Mouse (Mus musculus): ENCODE data around the gene Tas2r122. TPM values are rescaled to one million over a fixed set of nuclear protein-coding genes. Genes with fewer than 3 reads are reported as not detected.
"Not testable (repeated sequence)": the region's sequence is repeated elsewhere in the genome, so short reads cannot be mapped to it uniquely, and the experiment has no call there.

Gene Tas2r122
- polyA plus RNA-seq (2015; fragmentation: Nextera tagmentation; extraction: Ambion mirVana), result not detected in 2 replicates

DNA sequence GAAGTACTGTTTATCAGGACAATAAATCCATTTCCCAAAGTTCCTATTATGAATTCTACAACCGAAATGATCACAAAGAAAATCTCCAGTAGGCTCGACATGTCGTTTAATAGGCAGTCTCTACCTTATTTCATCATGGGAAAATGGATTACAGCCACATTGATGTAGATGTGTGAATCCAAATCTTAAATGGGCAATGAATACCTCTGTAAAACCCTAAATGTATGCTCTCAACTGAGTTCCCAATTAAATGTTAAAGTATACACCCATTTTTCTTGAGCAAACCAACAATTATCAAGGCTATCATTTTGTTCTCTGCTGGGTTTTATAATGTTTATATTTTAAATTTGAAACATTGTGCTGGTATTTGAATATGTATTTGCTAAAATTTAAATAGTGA lies at the start of gene Tas2r122:
Tas2r122 (minus strand) TSS at position 101 of the 400 bp plus-strand sequence.
- no peak for ATAC-seq
- Histone ChIP-seq H3K9me3 (replicated peaks) (0 out of 2 replicates have a peak, but pooled peaks cover 14% of the 10 kb centered on the region), H3K4me2 (no peak within 1 kb of the TSS), H3K9ac (no peak within 1 kb of the TSS), H3K27me3 (no peaks in the 10 kb centered on the region), H3K4me1 (no peaks in the 10 kb centered on the region), H3K4me3 (no peak within 1 kb of the TSS), H3K27ac (no peak within 1 kb of the TSS), H3K36me3 (ENCODE audit: poor library complexity, severe bottlenecking) (no peaks in the 10 kb centered on the region)
- 88% methylated on average over 3 of the region's 3 CpGs for WGBS

DNA sequence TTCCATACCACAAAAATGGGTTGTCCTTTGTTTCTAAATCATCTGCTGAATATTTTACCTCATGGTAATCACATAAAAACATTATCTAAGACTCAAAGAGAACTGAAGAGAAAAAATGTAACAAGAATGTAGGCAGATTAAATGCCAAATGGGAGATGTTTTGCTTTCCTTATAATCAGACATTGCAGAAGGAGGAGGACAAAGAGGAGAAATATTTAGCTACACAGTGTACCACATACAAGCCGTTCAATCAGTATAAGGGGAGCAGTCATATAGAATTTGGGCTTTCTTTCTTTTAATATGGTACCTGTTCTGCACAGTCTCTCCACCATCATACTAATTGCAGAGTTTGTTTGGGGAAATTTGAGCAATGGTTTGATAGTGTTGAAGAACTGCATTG lies 42.7 kb upstream of the Tas2r122 start, which contains the start of gene Tas2r124:
Tas2r124 (plus strand) TSS at position 301 of the 400 bp plus-strand sequence.
- ATAC-seq, result no peak
- no peak within 1 kb of the TSS for H3K27ac ChIP-seq
- H3K4me1 ChIP-seq, result no peaks in the 10 kb centered on the region
- no peak within 1 kb of the TSS for H3K4me3 ChIP-seq
- H3K4me2 ChIP-seq, result no peak within 1 kb of the TSS
- H3K9me3 ChIP-seq (replicated peaks), result no peaks in the 10 kb centered on the region
- H3K36me3 ChIP-seq (ENCODE audit: poor library complexity, severe bottlenecking), result no peaks in the 10 kb centered on the region
- H3K27me3 ChIP-seq, result no peaks in the 10 kb centered on the region
- 77% methylated on average over 1 of the region's 1 CpGs for WGBS
- H3K9ac ChIP-seq, result no peak within 1 kb of the TSS

DNA sequence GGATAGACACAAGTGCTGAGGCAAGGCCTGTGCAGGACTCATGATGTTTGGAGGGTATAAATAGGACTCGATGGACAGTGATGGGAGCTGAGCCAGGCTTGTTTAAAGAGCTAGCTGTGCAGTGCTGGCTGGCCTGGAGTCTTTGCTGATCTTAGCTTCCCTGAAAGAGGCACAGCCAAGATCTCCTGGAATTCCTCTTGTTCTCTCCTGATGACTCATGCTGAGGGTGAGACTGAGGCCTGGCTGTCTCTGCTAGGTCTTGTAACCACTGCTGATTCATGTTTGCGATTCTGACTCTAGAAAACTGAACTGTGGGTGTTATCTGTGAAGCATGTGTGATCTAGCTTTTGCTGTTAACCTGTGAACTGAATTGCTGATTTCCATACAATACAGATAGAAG lies 38.5 kb upstream of the Tas2r122 start:
- Histone ChIP-seq H3K4me2 (no peak overlapping the region), H3K27me3 (no peaks in the 10 kb centered on the region), H3K4me3 (no peak overlapping the region), H3K9me3 (replicated peaks) (no peaks in the 10 kb centered on the region), H3K4me1 (no peaks in the 10 kb centered on the region), H3K9ac (no peak overlapping the region), H3K27ac (no peak overlapping the region), H3K36me3 (ENCODE audit: poor library complexity, severe bottlenecking) (no peaks in the 10 kb centered on the region)
- 95% methylated on average over 2 of the region's 2 CpGs for WGBS
- no peak for ATAC-seq

DNA sequence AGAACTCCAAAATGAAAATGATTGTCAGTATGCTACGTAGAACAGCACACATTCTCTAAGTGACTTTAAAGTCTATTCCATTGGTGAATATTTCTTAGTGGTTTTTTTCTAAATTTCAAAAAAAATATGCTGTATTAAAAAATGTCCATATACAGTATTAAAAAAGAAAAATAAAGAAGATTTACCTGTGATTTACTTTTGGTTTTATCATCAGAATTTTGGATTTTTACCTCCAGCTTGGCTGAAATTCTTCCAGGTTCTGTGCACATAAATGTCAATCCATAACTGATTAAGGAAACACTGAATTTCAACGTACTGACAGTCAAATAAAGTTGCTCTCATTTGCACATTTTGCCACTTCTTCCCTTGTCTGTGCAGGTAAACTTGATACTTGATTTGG lies 26.2 kb upstream of the Tas2r122 start, which contains the start of gene Tas2r115:
Tas2r115 (minus strand) TSS at position 101 of the 400 bp plus-strand sequence.
- Histone ChIP-seq H3K36me3 (ENCODE audit: poor library complexity, severe bottlenecking) (no peaks in the 10 kb centered on the region), H3K27ac (no peak within 1 kb of the TSS), H3K4me2 (no peak within 1 kb of the TSS), H3K9me3 (replicated peaks) (no peaks in the 10 kb centered on the region), H3K4me3 (no peak within 1 kb of the TSS), H3K27me3 (no peaks in the 10 kb centered on the region), H3K4me1 (no peaks in the 10 kb centered on the region), H3K9ac (no peak within 1 kb of the TSS)
- WGBS, result 70% methylated on average over 2 of the region's 2 CpGs
- no peak for ATAC-seq

DNA sequence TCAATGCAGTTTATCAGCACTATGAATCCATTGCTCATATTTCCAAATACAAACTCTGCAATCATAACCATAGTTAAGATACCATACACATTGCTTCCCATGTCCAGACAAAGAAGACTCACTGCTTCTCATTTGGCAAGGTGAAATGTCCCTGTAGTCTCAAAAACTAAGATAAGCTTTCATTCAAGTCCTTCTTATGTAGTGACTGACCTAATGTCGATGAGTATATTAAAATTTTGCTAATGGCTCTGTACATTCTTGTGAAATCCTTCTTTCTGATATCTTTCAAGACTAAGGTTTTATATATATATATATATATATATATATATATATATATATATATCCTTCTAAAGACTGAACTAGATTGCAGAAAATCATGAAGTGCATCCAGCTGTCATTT lies 10.8 kb downstream of the Tas2r122 start, which contains the start of gene Tas2r121:
Tas2r121 (minus strand) TSS at position 101 of the 400 bp plus-strand sequence.
- Histone ChIP-seq H3K36me3 (ENCODE audit: poor library complexity, severe bottlenecking) (no peaks in the 10 kb centered on the region), H3K27ac (no peak within 1 kb of the TSS), H3K27me3 (no peaks in the 10 kb centered on the region), H3K9ac (no peak within 1 kb of the TSS), H3K4me3 (no peak within 1 kb of the TSS), H3K9me3 (replicated peaks) (0 out of 2 replicates have a peak, but pooled peaks cover 2% of the 10 kb centered on the region), H3K4me2 (no peak within 1 kb of the TSS), H3K4me1 (no peaks in the 10 kb centered on the region)
- 72% methylated on average over 1 of the region's 1 CpGs for WGBS
- no peak for ATAC-seq

DNA sequence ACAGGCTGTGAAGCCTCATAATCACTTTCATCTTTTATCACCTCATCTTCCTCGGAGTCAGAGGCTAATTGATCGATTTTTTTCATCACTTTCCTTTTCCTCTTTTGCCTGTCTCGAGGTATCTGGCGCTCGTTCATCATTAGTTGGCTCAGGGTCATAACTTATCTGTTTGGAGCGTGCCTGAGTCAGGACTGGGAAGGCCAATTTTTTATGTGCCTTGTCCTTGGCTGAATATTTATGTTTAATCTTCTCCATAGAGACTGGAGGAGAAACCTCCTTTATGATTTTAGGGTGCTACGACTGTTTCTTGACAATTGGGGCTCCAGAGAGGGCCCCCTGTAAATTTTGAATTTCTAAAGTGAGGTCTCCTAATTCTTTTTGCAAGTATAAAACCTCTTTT lies 20.1 kb downstream of the Tas2r122 start:
- not testable (repeated sequence) for H3K4me1 ChIP-seq; H3K9ac ChIP-seq; ATAC-seq; H3K27me3 ChIP-seq; H3K36me3 ChIP-seq (ENCODE audit: poor library complexity, severe bottlenecking); H3K4me3 ChIP-seq; H3K4me2 ChIP-seq; H3K27ac ChIP-seq
- WGBS, result 87% methylated on average over 7 of the region's 7 CpGs
- H3K9me3 ChIP-seq (replicated peaks), result peaks cover 12% of the 10 kb centered on the region

Other genes with a start within 250 kb of the Tas2r122 start
- gene Prh1, start 142.1 kb downstream of the Tas2r122 start, polyA plus RNA-seq (2015; fragmentation: Nextera tagmentation; extraction: Ambion mirVana), result not detected in 2 replicates
- not detected in 2 replicates for gene Prp2, start 116.0 kb downstream of the Tas2r122 start, polyA plus RNA-seq (2015; fragmentation: Nextera tagmentation; extraction: Ambion mirVana)
- gene A630073D07Rik, start 60.4 kb downstream of the Tas2r122 start, polyA plus RNA-seq (2015; fragmentation: Nextera tagmentation; extraction: Ambion mirVana), result not detected in 2 replicates
- gene Tas2r120, start 55.0 kb downstream of the Tas2r122 start, polyA plus RNA-seq (2015; fragmentation: Nextera tagmentation; extraction: Ambion mirVana), result not detected in 2 replicates
- not detected in 2 replicates for gene Tas2r121, start 10.9 kb downstream of the Tas2r122 start, polyA plus RNA-seq (2015; fragmentation: Nextera tagmentation; extraction: Ambion mirVana)
- gene Tas2r115, start 26.1 kb upstream of the Tas2r122 start, polyA plus RNA-seq (2015; fragmentation: Nextera tagmentation; extraction: Ambion mirVana), result not detected in 2 replicates
- gene Tas2r124, start 42.8 kb upstream of the Tas2r122 start, polyA plus RNA-seq (2015; fragmentation: Nextera tagmentation; extraction: Ambion mirVana), result not detected in 2 replicates
- gene Tas2r102, start 50.2 kb upstream of the Tas2r122 start, polyA plus RNA-seq (2015; fragmentation: Nextera tagmentation; extraction: Ambion mirVana), result not detected in 2 replicates
- not detected in 2 replicates for gene Tas2r136, start 66.2 kb upstream of the Tas2r122 start, polyA plus RNA-seq (2015; fragmentation: Nextera tagmentation; extraction: Ambion mirVana)
- not detected in 2 replicates for gene Tas2r117, start 90.9 kb upstream of the Tas2r122 start, polyA plus RNA-seq (2015; fragmentation: Nextera tagmentation; extraction: Ambion mirVana)
- not detected in 2 replicates for gene Tas2r123, start 135.2 kb upstream of the Tas2r122 start, polyA plus RNA-seq (2015; fragmentation: Nextera tagmentation; extraction: Ambion mirVana)
- gene Tas2r116, start 143.5 kb upstream of the Tas2r122 start, polyA plus RNA-seq (2015; fragmentation: Nextera tagmentation; extraction: Ambion mirVana), result not detected in 2 replicates
- gene Tas2r110, start 156.1 kb upstream of the Tas2r122 start, polyA plus RNA-seq (2015; fragmentation: Nextera tagmentation; extraction: Ambion mirVana), result not detected in 2 replicates
- not detected in 2 replicates for gene Tas2r113, start 181.1 kb upstream of the Tas2r122 start, polyA plus RNA-seq (2015; fragmentation: Nextera tagmentation; extraction: Ambion mirVana)
- gene Tas2r125, start 197.7 kb upstream of the Tas2r122 start, polyA plus RNA-seq (2015; fragmentation: Nextera tagmentation; extraction: Ambion mirVana), result not detected in 2 replicates
- not detected in 2 replicates for gene Tas2r129, start 239.2 kb upstream of the Tas2r122 start, polyA plus RNA-seq (2015; fragmentation: Nextera tagmentation; extraction: Ambion mirVana)
- gene Tas2r131, start 246.0 kb upstream of the Tas2r122 start, polyA plus RNA-seq (2015; fragmentation: Nextera tagmentation; extraction: Ambion mirVana), result not detected in 2 replicates